Mouse (Mus musculus) ES-E14 (cell line): ENCODE results near the gene Tnfsf13b. TPM values are rescaled to one million over a fixed set of nuclear protein-coding genes. Genes with fewer than 3 reads are reported as not detected.

ENCODE experiments used
- DNase-seq: peaks from one replicate; pipeline ENCODE4 v3.0.0-alpha.2; 2013; ENCODE audit warnings: low read depth, low spot score
- H3K27ac ChIP-seq: 2 replicates; pipeline ENCODE4 v1.5.1; 2012; ENCODE audit warnings: low read depth, mild to moderate bottlenecking, low read length, moderate library complexity, mixed read lengths; ENCODE audit not compliant: poor library complexity, insufficient read depth, severe bottlenecking
- H3K36me3 ChIP-seq: 2 replicates; pipeline ENCODE4 v1.6.1; 2012; ENCODE audit warnings: mild to moderate bottlenecking, low read length, moderate library complexity, mixed read lengths; ENCODE audit not compliant: control insufficient read depth, poor library complexity, insufficient read depth, severe bottlenecking
- H3K4me1 ChIP-seq, 2 experiments: fragments of 150-350 bp in 1 of 2; sonication (generic) in 1 of 2; 2 replicates each; pipeline ENCODE4 v1.6.1; 2012; ENCODE audit warnings: low read length in 2 of 2, mild to moderate bottlenecking in 1 of 2, mixed read lengths in 1 of 2; ENCODE audit not compliant: control insufficient read depth in 2 of 2, insufficient read depth in 2 of 2, poor library complexity in 1 of 2
- H3K4me3 ChIP-seq, 2 experiments: fragments of 150-350 bp in 1 of 2; sonication (generic) in 1 of 2; 2 replicates each; pipeline ENCODE4 v1.5.1; 2012; ENCODE audit warnings: low read length in 2 of 2, low read depth in 1 of 2, mild to moderate bottlenecking in 1 of 2, mixed read lengths in 1 of 2; ENCODE audit not compliant: insufficient read depth in 1 of 2, poor library complexity in 1 of 2, severe bottlenecking in 1 of 2
- H3K9ac ChIP-seq: 2 replicates; pipeline ENCODE4 v1.6.1; 2012; ENCODE audit warnings: low read depth, mild to moderate bottlenecking, low read length, mixed read lengths; ENCODE audit not compliant: poor library complexity, insufficient read depth, severe bottlenecking
- H3K9me3 ChIP-seq: fragments of 150-350 bp; sonication (generic); 2 replicates; pipeline ENCODE4 v1.6.1; 2012; ENCODE audit warnings: low read depth, mild to moderate bottlenecking, low read length; ENCODE audit not compliant: control insufficient read depth, insufficient read depth
- CHD2 ChIP-seq: IDR thresholded peaks from 2 replicates; pipeline ENCODE4 v1.6.1; 2014; ENCODE audit warnings: mild to moderate bottlenecking, low read depth, low read length, inconsistent platforms
- HCFC1 ChIP-seq: IDR thresholded peaks from 2 replicates; pipeline ENCODE4 v1.6.1; 2012; ENCODE audit warnings: low read length, inconsistent platforms, borderline replicate concordance; ENCODE audit not compliant: insufficient read depth
- MAFK ChIP-seq: IDR thresholded peaks from 2 replicates; pipeline ENCODE4 v1.6.1; 2014; ENCODE audit warnings: mild to moderate bottlenecking, low read depth, low read length, inconsistent platforms; ENCODE audit not compliant: insufficient read depth
- ZC3H11A ChIP-seq: IDR thresholded peaks from 2 replicates; pipeline ENCODE4 v1.6.1; 2012; ENCODE audit warnings: low read depth, mild to moderate bottlenecking, inconsistent platforms, low read length, borderline replicate concordance
- ZNF384 ChIP-seq: IDR thresholded peaks from 2 replicates; pipeline ENCODE4 v1.6.1; 2012; ENCODE audit warnings: low read depth, low read length, inconsistent platforms
- in situ Hi-C, 2 experiments: fragments of 600-800 bp; cut with MboI; formaldehyde crosslinking; loops; one replicate each; pipeline ENCODE4 v1.15.1; 2025; ENCODE audit warnings: low sequenced_read_pairs in 2 of 2, inconsistent platforms in 1 of 2; ENCODE audit not compliant: unreplicated experiment in 2 of 2
- total RNA-seq: library from RNA; depleted of rRNA; stranded (reverse); fragments of 300-350 nt; gene quantifications from 2 replicates; pipeline ENCODE4 v1.2.3, GENCODE M21; 2012; rRNA removed

Tnfsf13b gene
- total RNA-seq, 1 experiment: 0.31 TPM

DNA sequence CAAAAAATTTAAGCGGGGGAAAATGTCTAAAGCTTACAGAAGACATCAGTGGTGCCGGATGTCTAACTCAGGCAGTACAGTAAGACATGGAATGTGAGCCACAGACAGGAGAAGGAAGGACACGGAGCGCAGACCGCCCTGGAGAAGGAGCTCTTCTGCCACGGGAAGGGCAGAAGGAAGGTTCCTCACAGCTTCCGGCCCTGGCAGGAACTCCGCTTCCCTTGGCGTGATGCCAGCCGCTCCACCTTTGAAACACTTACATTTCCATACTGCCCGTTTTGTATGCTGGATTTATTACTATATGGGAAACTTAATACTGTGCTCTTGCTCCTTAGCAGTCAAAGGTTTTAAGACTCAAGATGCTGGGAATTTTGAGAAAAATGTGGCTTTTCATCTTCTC lies 60.6 kb downstream of the Tnfsf13b start:
- H3K9me3 ChIP-seq: no peaks in the 10 kb centered on the region
- no peak for DNase-seq
- H3K4me3 ChIP-seq: no peak overlapping the region
- H3K27ac ChIP-seq: no peak overlapping the region
- H3K4me1 ChIP-seq: no peaks in the 10 kb centered on the region
- in situ Hi-C loops: no loop called here
- H3K9ac ChIP-seq: no peak overlapping the region
- TF ChIP-seq MAFK (no peak), ZC3H11A (no peak), HCFC1 (no peak), ZNF384 (no peak), CHD2 (no peak)
- no peaks in the 10 kb centered on the region for H3K36me3 ChIP-seq

DNA sequence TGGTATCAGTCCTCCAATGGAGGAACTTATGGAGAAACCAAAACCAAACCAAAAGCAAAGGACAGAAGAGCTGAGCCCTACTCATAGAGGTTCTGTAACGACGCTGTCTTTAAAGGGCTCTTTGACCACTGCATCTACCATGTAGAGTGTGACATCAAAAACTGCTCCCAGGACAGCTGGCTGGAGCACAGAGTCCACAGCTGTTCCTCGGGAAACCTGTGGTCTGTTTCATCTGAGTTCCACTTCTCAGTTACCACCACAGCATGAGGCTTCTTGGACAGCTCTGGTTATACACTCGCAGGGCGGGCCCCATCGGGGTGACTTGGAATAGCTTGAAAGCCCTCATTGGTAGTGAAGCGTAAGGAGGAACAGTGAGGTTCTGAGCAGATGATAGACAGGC lies 61.5 kb downstream of the Tnfsf13b start:
- H3K9ac ChIP-seq: no peak overlapping the region
- no peak for DNase-seq
- H3K9me3 ChIP-seq: no peaks in the 10 kb centered on the region
- in situ Hi-C loops: no loop called here
- H3K4me1 ChIP-seq: no peaks in the 10 kb centered on the region
- H3K27ac ChIP-seq: no peak overlapping the region
- no peaks in the 10 kb centered on the region for H3K36me3 ChIP-seq
- no peak for TF ChIP-seq HCFC1
- no peak for TF ChIP-seq CHD2
- TF ChIP-seq ZC3H11A: no peak
- TF ChIP-seq ZNF384: no peak
- TF ChIP-seq MAFK: no peak
- no peak overlapping the region for H3K4me3 ChIP-seq

DNA sequence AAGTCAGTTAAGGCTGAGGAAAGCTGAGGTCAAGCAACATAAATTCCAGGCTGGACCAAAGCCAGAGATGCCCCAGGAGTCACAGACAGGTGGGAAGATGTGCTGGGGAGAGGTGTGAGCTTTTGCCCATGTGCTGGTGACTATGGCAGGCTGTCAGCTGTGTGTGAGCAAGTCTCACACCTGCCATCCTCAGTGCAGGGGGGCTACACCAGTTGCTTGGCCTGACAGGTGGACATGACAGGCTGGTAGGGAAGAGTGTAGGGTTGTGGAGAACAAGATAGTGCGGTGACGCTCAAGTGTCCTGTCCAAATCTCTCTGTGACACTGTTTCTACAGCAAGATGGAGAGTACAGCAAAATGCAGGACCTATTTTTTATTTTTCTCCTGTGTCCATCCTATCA lies 66.1 kb downstream of the Tnfsf13b start:
- Histone ChIP-seq H3K36me3 (no peaks in the 10 kb centered on the region), H3K4me3 (no peak overlapping the region), H3K9me3 (no peaks in the 10 kb centered on the region), H3K4me1 (no peaks in the 10 kb centered on the region), H3K9ac (no peak overlapping the region), H3K27ac (no peak overlapping the region)
- TF ChIP-seq ZNF384 (no peak), ZC3H11A (no peak), CHD2 (no peak), HCFC1 (no peak), MAFK (no peak)
- DNase-seq: no peak
- in situ Hi-C loops: no loop called here

Other genes starting within 250 kb of the Tnfsf13b start
- gene Fam155a, start 235.3 kb upstream of the Tnfsf13b start, total RNA-seq: 0.04 TPM in 1 of 2 replicates, not detected in the other
- gene Gm10217, start 142.2 kb upstream of the Tnfsf13b start, total RNA-seq: not detected in 2 replicates
- gene Lig4, start 28.8 kb upstream of the Tnfsf13b start, total RNA-seq: 3.7 and 5.8 TPM in 2 replicates
- 26.4 and 28.5 TPM in 2 replicates for gene Abhd13, start 28.8 kb upstream of the Tnfsf13b start, total RNA-seq
- gene Myo16, start 147.4 kb downstream of the Tnfsf13b start, total RNA-seq: 0.09 TPM in 1 of 2 replicates, not detected in the other